Mouse (Mus musculus): Measurements from ENCODE around the gene Rab25.

DNA sequence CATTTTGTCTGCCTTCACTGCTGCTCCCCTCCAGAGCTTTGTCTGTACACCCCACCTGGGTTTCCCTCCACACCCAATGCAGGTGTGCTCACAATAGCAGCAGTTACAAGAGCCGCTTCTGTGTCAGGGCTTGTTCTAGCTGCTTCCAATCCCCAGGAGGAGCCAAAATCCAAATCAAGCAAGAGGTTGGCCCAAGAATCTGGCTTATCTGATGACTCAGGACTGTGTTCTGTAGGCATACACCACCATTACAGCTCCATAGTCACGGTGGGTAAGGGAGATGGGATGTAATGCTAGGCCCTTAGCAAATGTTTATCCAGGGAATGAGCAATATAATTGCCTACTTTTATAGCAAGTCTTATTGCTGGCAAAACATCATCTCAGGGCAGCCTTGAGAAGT is 31.7 kb downstream of the Rab25 start:
- TF ChIP-seq POLR2A (IDR thresholded peaks at IDR 0.05; ENCODE audit: control insufficient read depth, extremely low read depth, insufficient read depth, low read length, poor library complexity) (no peak), CTCF (IDR thresholded peaks at IDR 0.05; ENCODE audit: borderline replicate concordance, control insufficient read depth, extremely low read depth, insufficient read depth, low read length, poor library complexity) (no peak)

All from thymus, adult 2 months (tissue).